In the genomic region with DNA sequence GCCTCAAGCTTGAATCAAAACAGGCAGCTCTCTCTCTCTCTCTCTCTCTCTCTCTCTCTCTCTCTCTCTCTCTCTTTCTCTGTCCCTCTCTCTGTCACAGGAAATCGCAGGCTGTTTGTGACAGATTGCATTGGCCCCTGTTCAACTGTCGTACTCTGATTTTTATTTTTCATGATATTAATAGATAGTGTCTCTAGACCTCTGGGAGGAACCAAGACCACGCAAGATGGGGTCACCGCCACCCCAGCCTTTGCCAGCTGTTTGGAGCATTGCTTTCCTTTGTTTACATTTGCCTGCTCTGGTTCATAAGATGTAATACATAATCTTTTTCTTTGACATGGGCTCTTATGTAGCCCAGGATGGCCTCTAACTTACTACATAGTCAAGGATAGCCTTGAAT, we compare ENCODE assay signal across 18 mouse cellular contexts. TPM values are rescaled to one million over a fixed set of nuclear protein-coding genes. Genes with fewer than 3 reads are reported as not detected.
"Had no signal": no experiment of that assay in that cellular context is flagged by ENCODE, and none has a peak within 500 bp of the region (broad histone marks: within the 10 kb centered on the region; RNA-seq: fewer than 3 reads in every experiment).

No protein-coding gene starts in this region.

- H3K4me2 ChIP-seq: hindbrain, embryonic 15.5 days; liver, embryonic 13.5 days; midbrain, embryonic 13.5 days; neural tube, embryonic 13.5 days; stomach, embryonic 15.5 days had no signal

- H3K27me3 ChIP-seq: hindbrain, embryonic 15.5 days; midbrain, embryonic 13.5 days; neural tube, embryonic 13.5 days; stomach, embryonic 15.5 days had no signal

- ATAC-seq: intestine, postnatal 0 days; midbrain, embryonic 13.5 days; midbrain, embryonic 16.5 days had no signal

- DNase-seq: kidney, adult 8-10 months; liver, embryonic 13.5 days; retina, postnatal 1 day; right cerebral cortex, postnatal 25 days; spleen, adult 18-20 months; thymus, postnatal 25 days had no signal

- H3K27ac ChIP-seq: hindbrain, embryonic 15.5 days; liver, embryonic 13.5 days; midbrain, embryonic 10.5 days; midbrain, embryonic 13.5 days; neural tube, embryonic 13.5 days; stomach, embryonic 15.5 days had no signal

- H3K9ac ChIP-seq: hindbrain, embryonic 15.5 days; liver, embryonic 13.5 days; midbrain, embryonic 13.5 days; neural tube, embryonic 13.5 days; stomach, embryonic 15.5 days had no signal

- H3K4me3 ChIP-seq: hindbrain, embryonic 15.5 days; liver, embryonic 13.5 days; megakaryocyte, embryonic 14.5 days; midbrain, embryonic 10.5 days; midbrain, embryonic 13.5 days; myocyte; neural tube, embryonic 13.5 days; stomach, embryonic 15.5 days had no signal

- H3K9me3 ChIP-seq: hindbrain, embryonic 15.5 days; liver, embryonic 13.5 days; megakaryocyte, embryonic 14.5 days; midbrain, embryonic 10.5 days; midbrain, embryonic 13.5 days; neural tube, embryonic 13.5 days; stomach, embryonic 15.5 days had no signal

RNA-seq across cellular contexts. Expression of a gene that starts 2.9 kb away (rescaled TPM):
- total RNA-seq: liver, adult 2 months; monocyte, adult 5-6 weeks; neutrophil, adult 5-6 weeks had no signal
